Mouse (Mus musculus) G1E (cell line): ENCODE measurements around the gene Limd2.

Experiments used
- CTCF ChIP-seq: IDR thresholded peaks from 2 replicates; pipeline ENCODE4 v1.5.1; 2012; ENCODE audit warnings: low read depth, low read length, inconsistent platforms, mixed read lengths
- GATA1 ChIP-seq: IDR thresholded peaks from 2 replicates; pipeline ENCODE4 v1.6.1; 2012; ENCODE audit warnings: borderline replicate concordance, low read length, inconsistent platforms, mixed read lengths
- TAL1 ChIP-seq: conservative IDR thresholded peaks from 2 replicates; pipeline ENCODE4 v1.6.1; 2012; ENCODE audit warnings: low read depth, low read length, inconsistent platforms, mixed read lengths

GRCm38 (mm10) chr11:106159921-106160840 is 479 bp downstream of the Limd2 start:
- no peak for TF ChIP-seq GATA1
- no peak for TF ChIP-seq CTCF
- TF ChIP-seq TAL1: no peak
